Mouse (Mus musculus): Measurements from ENCODE around the gene Man1b1. TPM values are rescaled to one million over a fixed set of nuclear protein-coding genes. Genes with fewer than 3 reads are reported as not detected.

The Man1b1 gene
- 5.3 and 6.6 TPM in 2 replicates for polyA plus RNA-seq (2012; rRNA removed)
- 25.4 and 28.2 TPM in 2 replicates for polyA plus RNA-seq (2014; fragmentation: Nextera tagmentation; extraction: Ambion mirVana)

DNA sequence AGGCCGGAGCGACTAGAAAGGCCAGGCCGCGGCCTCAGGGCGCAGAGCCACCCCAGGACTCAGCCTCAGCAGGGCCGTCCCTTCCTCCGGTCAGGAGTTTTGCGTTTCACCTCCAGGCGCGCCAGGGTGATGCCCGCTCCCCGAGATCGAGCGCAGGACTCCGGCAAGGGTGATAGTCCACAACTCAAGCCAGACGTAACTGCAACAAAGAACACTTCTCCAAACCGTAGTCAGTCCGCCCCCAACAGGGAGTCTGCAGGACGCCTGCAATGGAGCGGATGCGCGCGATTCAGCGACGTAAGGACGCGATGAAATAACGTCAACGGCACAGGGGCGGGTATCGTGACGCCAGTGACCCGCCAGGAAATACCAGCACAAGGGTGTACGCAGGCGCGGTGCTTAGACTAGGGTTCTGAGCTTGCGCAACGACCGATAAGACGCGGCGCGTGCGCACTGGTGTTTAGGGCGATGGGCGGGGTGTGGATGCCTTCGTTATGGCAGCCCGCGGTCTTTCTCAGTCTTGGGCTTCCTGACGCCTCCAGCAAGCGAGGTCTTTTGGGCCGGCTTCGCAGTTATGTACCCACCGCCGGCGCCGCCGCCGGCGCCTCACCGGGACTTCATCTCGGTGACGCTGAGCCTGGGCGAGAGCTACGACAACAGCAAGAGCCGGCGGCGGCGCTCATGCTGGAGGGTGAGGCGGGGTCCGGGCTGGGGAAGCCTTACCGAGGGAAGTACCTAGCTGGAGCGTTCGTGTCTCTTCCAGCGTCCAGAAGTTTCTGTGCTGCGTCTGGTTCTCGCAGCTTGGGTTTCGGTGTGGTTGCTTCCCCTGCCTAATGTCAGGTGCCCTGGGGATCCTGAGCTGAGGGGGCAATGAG, at the start of gene Man1b1:
Gene Man1b1 (plus strand): TSS at position 53 of the 875 bp plus-strand sequence.
- H3K4me2 ChIP-seq (ENCODE audit: low read depth): peak within 1 kb of the TSS; percentile 96
- H3K9me3 ChIP-seq (ENCODE audit: control insufficient read depth, low read length): no peaks in the 10 kb centered on the region
- peaks cover 10% of the 10 kb centered on the region for H3K36me3 ChIP-seq (replicated peaks; ENCODE audit: control insufficient read depth, insufficient read depth, low read depth)
- DNase-seq (ENCODE audit: low read depth in 3 of 3, low spot score in 3 of 3): peak; percentile 98 to 99 (median 99)
- peak; percentile 97 for ATAC-seq (ENCODE audit: insufficient read depth)
- peak within 1 kb of the TSS; percentile 77 for H3K27ac ChIP-seq
- no peaks in the 10 kb centered on the region; the same call in 1 of the 2 replicates for H3K27me3 ChIP-seq (ENCODE audit: control insufficient read depth, insufficient read depth, low read length)
- under 1% methylated on average over 78 of the region's 78 CpGs for WGBS (ENCODE audit: insufficient replicate concordance)
- TF ChIP-seq CTCF (IDR thresholded peaks at IDR 0.05; ENCODE audit: low read depth) (peak; percentile 73), EP300 (IDR thresholded peaks at IDR 0.05; ENCODE audit: low read depth) (no peak)
- H3K9ac ChIP-seq (replicated peaks): peak within 1 kb of the TSS; percentile 95
- peak within 1 kb of the TSS; percentile 90 to 99 for H3K4me3 ChIP-seq (ENCODE audit: insufficient read depth in 1 of 2, low read depth in 2 of 2, low read length in 2 of 2)
- peaks cover 12 to 14% of the 10 kb centered on the region in 2 experiments for H3K4me1 ChIP-seq (replicated peaks; ENCODE audit: control insufficient read depth in 2 of 2, insufficient read depth in 2 of 2, low read length in 1 of 2)

DNA sequence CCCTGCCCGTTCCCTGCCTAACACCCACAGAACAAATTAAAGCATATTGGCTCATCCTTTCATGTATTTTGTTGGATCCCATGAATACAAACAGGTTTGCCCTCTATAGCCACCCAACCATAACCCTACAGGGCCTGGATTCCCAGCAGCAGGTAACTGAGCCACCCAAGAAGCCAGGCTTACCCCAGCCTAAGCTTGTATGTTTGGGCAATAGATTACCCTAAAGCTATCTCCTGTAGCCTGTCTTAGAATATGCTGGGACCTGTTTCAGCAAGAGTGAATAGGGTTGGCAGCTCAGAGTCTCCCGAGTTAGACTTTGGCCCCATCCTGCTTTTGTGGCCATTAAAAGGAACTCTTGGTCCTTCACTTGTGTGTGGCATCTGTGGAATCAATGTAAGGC, 46.6 kb upstream of the Man1b1 start:
- no peak for TF ChIP-seq EP300 (IDR thresholded peaks at IDR 0.05; ENCODE audit: low read depth)
- no peak for TF ChIP-seq CTCF (IDR thresholded peaks at IDR 0.05; ENCODE audit: low read depth)
- H3K36me3 ChIP-seq (replicated peaks; ENCODE audit: control insufficient read depth, insufficient read depth, low read depth): peaks cover 5% of the 10 kb centered on the region
- ATAC-seq (ENCODE audit: insufficient read depth) (no peak), DNase-seq (ENCODE audit: low read depth in 3 of 3, low spot score in 3 of 3) (no peak)
- WGBS (ENCODE audit: insufficient replicate concordance): 73% methylated on average over 2 of the region's 2 CpGs
- no peaks in the 10 kb centered on the region for H3K9me3 ChIP-seq (ENCODE audit: control insufficient read depth, low read length)
- H3K4me3 ChIP-seq (ENCODE audit: insufficient read depth in 1 of 2, low read depth in 2 of 2, low read length in 2 of 2): no peak overlapping the region
- no peak overlapping the region for H3K27ac ChIP-seq
- H3K4me2 ChIP-seq (ENCODE audit: low read depth): no peak overlapping the region
- no peak overlapping the region for H3K9ac ChIP-seq (replicated peaks)
- peaks cover 0 to 7% of the 10 kb centered on the region in 2 experiments; a peak in 1 of 4 replicates for H3K4me1 ChIP-seq (replicated peaks; ENCODE audit: control insufficient read depth in 2 of 2, insufficient read depth in 2 of 2, low read length in 1 of 2)
- peaks cover 23% of the 10 kb centered on the region for H3K27me3 ChIP-seq (ENCODE audit: control insufficient read depth, insufficient read depth, low read length)

DNA sequence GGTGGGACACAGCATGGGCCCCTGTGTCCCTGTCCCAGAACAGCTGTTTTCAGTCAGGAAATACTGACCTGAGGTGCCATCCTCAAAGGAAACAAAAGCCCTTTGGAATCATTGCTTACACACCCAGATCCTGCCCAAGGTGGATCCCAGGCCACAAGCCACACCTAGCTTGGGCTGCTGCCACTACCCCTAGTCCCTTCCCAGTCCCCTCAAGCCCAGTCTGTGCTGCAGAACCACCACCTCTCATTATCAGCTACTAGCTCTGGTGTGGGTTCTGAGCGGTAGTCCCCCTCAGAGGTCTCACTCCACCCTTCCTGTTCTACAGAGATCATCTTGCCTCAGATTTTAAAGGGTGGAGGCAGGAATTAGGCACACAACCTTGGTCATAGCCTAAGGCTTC, 45.8 kb upstream of the Man1b1 start:
- no peak overlapping the region for H3K9ac ChIP-seq (replicated peaks)
- no peak overlapping the region for H3K27ac ChIP-seq
- ATAC-seq (ENCODE audit: insufficient read depth) (peak; percentile 41; the same call in 1 of the 2 replicates), DNase-seq (ENCODE audit: low read depth in 3 of 3, low spot score in 3 of 3) (no peak)
- H3K36me3 ChIP-seq (replicated peaks; ENCODE audit: control insufficient read depth, insufficient read depth, low read depth): peaks cover 5% of the 10 kb centered on the region
- 18% methylated on average over 1 of the region's 1 CpGs for WGBS (ENCODE audit: insufficient replicate concordance)
- no peak overlapping the region for H3K4me2 ChIP-seq (ENCODE audit: low read depth)
- H3K4me3 ChIP-seq (ENCODE audit: insufficient read depth in 1 of 2, low read depth in 2 of 2, low read length in 2 of 2): no peak overlapping the region
- H3K9me3 ChIP-seq (ENCODE audit: control insufficient read depth, low read length): no peaks in the 10 kb centered on the region
- no peak for TF ChIP-seq CTCF (IDR thresholded peaks at IDR 0.05; ENCODE audit: low read depth)
- TF ChIP-seq EP300 (IDR thresholded peaks at IDR 0.05; ENCODE audit: low read depth): no peak
- peaks cover 31% of the 10 kb centered on the region for H3K27me3 ChIP-seq (ENCODE audit: control insufficient read depth, insufficient read depth, low read length)
- peaks cover 0 to 7% of the 10 kb centered on the region in 2 experiments; a peak in 1 of 4 replicates for H3K4me1 ChIP-seq (replicated peaks; ENCODE audit: control insufficient read depth in 2 of 2, insufficient read depth in 2 of 2, low read length in 1 of 2)

DNA sequence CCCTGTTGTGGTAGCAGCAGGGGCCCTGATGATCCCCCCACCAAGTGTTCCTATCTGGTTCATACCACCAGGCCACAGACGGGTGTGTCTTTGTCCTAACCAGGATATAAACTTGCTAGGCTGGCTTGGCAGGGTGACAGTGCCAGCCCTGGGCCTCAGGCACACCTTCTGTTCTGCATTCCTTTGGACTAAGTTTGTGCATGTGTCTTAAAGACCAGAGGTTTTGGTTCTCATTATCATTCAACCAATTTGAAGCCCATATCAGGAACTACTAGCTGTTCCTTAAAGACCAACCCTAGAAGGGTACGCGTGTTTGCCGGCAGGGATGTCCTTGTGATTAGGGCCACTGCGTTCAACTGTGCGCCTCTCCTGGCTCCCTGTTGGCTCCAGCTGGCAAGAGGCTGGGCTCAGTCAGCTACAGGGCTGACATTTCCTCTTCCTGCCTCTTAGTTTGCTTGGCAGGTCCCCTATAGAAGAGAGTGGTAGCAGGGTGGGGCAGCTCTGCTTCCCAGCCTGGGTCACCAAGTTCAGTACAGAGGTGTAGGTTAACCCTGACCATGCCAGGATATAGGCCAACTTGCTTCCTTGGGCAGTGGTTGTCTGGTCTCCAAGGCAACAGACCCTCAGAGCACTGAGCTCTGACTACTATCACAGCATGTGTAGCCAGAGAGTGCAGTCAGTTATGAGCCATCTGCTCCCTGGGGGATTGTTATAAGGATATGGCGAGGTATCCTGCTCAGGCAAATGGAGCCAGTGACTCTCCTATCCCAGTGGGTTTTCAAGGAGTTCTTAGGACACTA, 45.1 kb upstream of the Man1b1 start:
- Histone ChIP-seq H3K27ac (no peak overlapping the region), H3K4me1 (replicated peaks; ENCODE audit: control insufficient read depth in 2 of 2, insufficient read depth in 2 of 2, low read length in 1 of 2) (peaks cover 0 to 7% of the 10 kb centered on the region in 2 experiments; a peak in 1 of 4 replicates), H3K9me3 (ENCODE audit: control insufficient read depth, low read length) (no peaks in the 10 kb centered on the region), H3K27me3 (ENCODE audit: control insufficient read depth, insufficient read depth, low read length) (peaks cover 38% of the 10 kb centered on the region), H3K4me2 (ENCODE audit: low read depth) (no peak overlapping the region), H3K9ac (replicated peaks) (no peak overlapping the region), H3K4me3 (ENCODE audit: insufficient read depth in 1 of 2, low read depth in 2 of 2, low read length in 2 of 2) (no peak overlapping the region), H3K36me3 (replicated peaks; ENCODE audit: control insufficient read depth, insufficient read depth, low read depth) (peaks cover 5% of the 10 kb centered on the region)
- ATAC-seq (ENCODE audit: insufficient read depth): peak; percentile 64; the same call in 1 of the 2 replicates
- WGBS (ENCODE audit: insufficient replicate concordance): 24% methylated on average over 7 of the region's 7 CpGs
- TF ChIP-seq CTCF (IDR thresholded peaks at IDR 0.05; ENCODE audit: low read depth) (no peak), EP300 (IDR thresholded peaks at IDR 0.05; ENCODE audit: low read depth) (no peak)
- DNase-seq (ENCODE audit: low read depth in 3 of 3, low spot score in 3 of 3): no peak
